Mouse (Mus musculus): ENCODE results near the gene Psip1. TPM values are rescaled to one million over a fixed set of nuclear protein-coding genes. Genes with fewer than 3 reads are reported as not detected.

Gene Psip1
- 49.8 and 52.1 TPM in 2 replicates for polyA plus RNA-seq (2012; rRNA removed)

GRCm38 (mm10) chr4:83486117-83486901, at the start of gene Psip1:
Psip1 (minus strand) TSS chr4:83486459.

GRCm38 (mm10) chr4:83524843-83525689, 38.8 kb upstream of the Psip1 start, which contains the start of gene Ccdc171:
Ccdc171 (plus strand) TSS chr4:83525545.

GRCm38 (mm10) chr4:83417160-83417819, 69.0 kb downstream of the Psip1 start, which contains the start of gene Snapc3:
Snapc3 (plus strand) TSS chr4:83417724.

Other genes starting within 250 kb of the Psip1 start
- gene Ttc39b, start 162.2 kb downstream of the Psip1 start, polyA plus RNA-seq (2012; rRNA removed) = 0.51 and 0.89 TPM in 2 replicates
- 6.8 and 7.3 TPM in 2 replicates for gene Snapc3, start 68.7 kb downstream of the Psip1 start, polyA plus RNA-seq (2012; rRNA removed)
- gene Ccdc171, start 39.1 kb upstream of the Psip1 start, polyA plus RNA-seq (2012; rRNA removed) = 0.90 TPM in 2 replicates

Data from liver, embryonic 14 days (tissue).